Mouse (Mus musculus): ENCODE data around the gene Ucp1. TPM values are rescaled to one million over a fixed set of nuclear protein-coding genes. Genes with fewer than 3 reads are reported as not detected.
A peak's percentile ranks its signal among the peaks of the same experiment; 100 is the strongest.

Gene Ucp1
- total RNA-seq, 2 experiments from 2014 or later = not detected

GRCm38 (mm10) chr8:83323056-83323455 is 32.9 kb downstream of the Ucp1 start:
- DNase-seq = no peak
- intact Hi-C loops (cut with DNase I; ENCODE audit: low total_unique reads) = loop anchor here (10.0 kb wide), 1 partner anchor 122 kb away; no protein-coding TSS in a partner anchor

GRCm38 (mm10) chr8:83327889-83328288 is 37.7 kb downstream of the Ucp1 start:
- no peak for DNase-seq
- intact Hi-C loops (cut with DNase I; ENCODE audit: low total_unique reads) = loop anchor here (10.0 kb wide), 1 partner anchor 117 kb away; no protein-coding TSS in a partner anchor

GRCm38 (mm10) chr8:83331567-83331898 is 41.4 kb downstream of the Ucp1 start:
- no peak for DNase-seq
- intact Hi-C loops (cut with DNase I; ENCODE audit: low total_unique reads) = no loop called here

- DNase-seq = peak; percentile 98
- intact Hi-C loops (cut with DNase I; ENCODE audit: low total_unique reads) = no loop called here
These were observed 41.9 kb downstream of the Ucp1 start, which contains the start of gene Elmod2 for GRCm38 (mm10) chr8:83331899-83332697. TSS of gene Elmod2 (minus strand) at chr8:83332486.

- DNase-seq = no peak
- intact Hi-C loops (cut with DNase I; ENCODE audit: low total_unique reads) = no loop called here
These were observed 42.7 kb downstream of the Ucp1 start for GRCm38 (mm10) chr8:83332864-83333263.

GRCm38 (mm10) chr8:83342076-83342475 is 51.9 kb downstream of the Ucp1 start:
- intact Hi-C loops (cut with DNase I; ENCODE audit: low total_unique reads) = loop anchor here (10.0 kb wide), 2 partner anchors 77 to 237 kb away; no protein-coding TSS in a partner anchor
- DNase-seq = no peak

GRCm38 (mm10) chr8:83342693-83343092 is 52.5 kb downstream of the Ucp1 start:
- intact Hi-C loops (cut with DNase I; ENCODE audit: low total_unique reads) = loop anchor here (10.0 kb wide), 2 partner anchors 78 to 238 kb away; no protein-coding TSS in a partner anchor
- DNase-seq = no peak

Other genes starting within 250 kb of the Ucp1 start
- gene Tbc1d9, start 125.0 kb upstream of the Ucp1 start, total RNA-seq (2021) = 1 to 10 TPM; 1.5 to 1.8 TPM
- gene Gm10645, start 124.2 kb upstream of the Ucp1 start, total RNA-seq (2021) = not detected
- gene Elmod2, start 42.1 kb downstream of the Ucp1 start, total RNA-seq (2021) = 1 to 10 TPM; 7.1 to 8.0 TPM
- gene Mgat4d, start 58.1 kb downstream of the Ucp1 start, total RNA-seq (2021) = not detected
- gene Clgn, start 99.5 kb downstream of the Ucp1 start, total RNA-seq (2021) = not detected
- 10 to 100 TPM; 36.4 to 41.2 TPM for gene Scoc, start 168.0 kb downstream of the Ucp1 start, total RNA-seq (2021)
- not detected for gene Olfr370, start 245.4 kb downstream of the Ucp1 start, total RNA-seq (2021)

All from gastrocnemius, postnatal 14 days (tissue).